Mouse (Mus musculus) liver, embryonic 13.5 days (tissue): ENCODE data around the gene Ccdc22. TPM values are rescaled to one million over a fixed set of nuclear protein-coding genes. Genes with fewer than 3 reads are reported as not detected.
A peak's percentile ranks its signal among the peaks of the same experiment; 100 is the strongest.

ENCODE experiments used
- ATAC-seq: fragments of 200-750 bp; cut with Nextera tagmentation; 2 replicates; pipeline ENCODE4 v1.8.0; 2017; ENCODE audit warnings: low read depth, mild to moderate bottlenecking, moderate number of reproducible peaks, moderate library complexity
- DNase-seq: peaks from one replicate; pipeline ENCODE4 v3.0.0; 2022
- H3K27ac ChIP-seq: fragments of 300-500 bp; sonication (generic); 2 replicates; pipeline ENCODE4 v1.5.1; 2015; ENCODE audit warnings: moderate library complexity, mild to moderate bottlenecking, inconsistent platforms
- H3K27me3 ChIP-seq: fragments of 300-500 bp; sonication (generic); 2 replicates; pipeline ENCODE4 v1.6.1; 2015; ENCODE audit warnings: mild to moderate bottlenecking, inconsistent platforms
- H3K36me3 ChIP-seq: fragments of 300-500 bp; sonication (generic); 2 replicates; pipeline ENCODE4 v1.6.1; 2015; ENCODE audit warnings: mild to moderate bottlenecking, inconsistent platforms
- H3K4me1 ChIP-seq: fragments of 300-500 bp; sonication (generic); replicated peaks from 2 replicates; pipeline ENCODE4 v1.6.1; 2015; ENCODE audit warnings: inconsistent platforms
- H3K4me2 ChIP-seq: fragments of 300-500 bp; sonication (generic); 2 replicates; pipeline ENCODE4 v1.6.1; 2015; ENCODE audit warnings: inconsistent platforms, mild to moderate bottlenecking, moderate library complexity
- H3K4me3 ChIP-seq: fragments of 300-500 bp; sonication (generic); replicated peaks from 2 replicates; pipeline ENCODE4 v1.5.1; 2015; ENCODE audit warnings: mild to moderate bottlenecking, inconsistent platforms
- H3K9ac ChIP-seq: fragments of 300-500 bp; sonication (generic); 2 replicates; pipeline ENCODE4 v1.6.1; 2015; ENCODE audit warnings: mild to moderate bottlenecking, inconsistent platforms
- H3K9me3 ChIP-seq: fragments of 300-500 bp; sonication (generic); replicated peaks from 2 replicates; pipeline ENCODE4 v1.6.1; 2016; ENCODE audit warnings: inconsistent platforms
- WGBS: fragments of 180-500 bp; shearing (Covaris S2); methylation state at CpG from one replicate; pipeline ENCODE4 v1.1.7; 2015; ENCODE audit not compliant: insufficient replicate concordance; 5-methylcytosine and 5-hydroxymethylcytosine counted together
- polyA plus RNA-seq: library from polyadenylated mRNA; unstranded; fragments of >200 nt; fragmentation: Nextera tagmentation; extraction: Ambion mirVana; gene quantifications from 2 replicates; pipeline ENCODE4 v1.2.1, GENCODE M21; 2015

Ccdc22 gene
- polyA plus RNA-seq, 1 experiment from 2014 or later: 22.3 TPM

DNA sequence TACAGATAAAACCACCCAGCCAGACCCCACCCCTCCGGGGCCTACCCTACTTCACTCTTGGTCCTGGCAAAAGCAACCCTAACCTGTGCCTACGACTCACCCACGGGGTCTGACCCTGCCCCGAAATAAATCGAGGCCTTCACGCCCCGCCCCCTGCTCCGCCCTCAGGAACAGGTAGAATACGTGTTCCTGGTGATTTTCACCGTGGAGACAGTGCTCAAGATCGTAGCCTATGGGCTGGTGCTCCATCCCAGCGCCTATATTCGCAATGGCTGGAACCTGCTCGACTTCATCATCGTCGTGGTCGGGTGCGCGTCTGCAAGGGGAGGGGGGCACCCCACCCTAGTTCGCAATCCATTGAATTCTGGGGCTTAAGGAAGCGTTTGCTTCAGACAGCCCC is 4.7 kb upstream of the Ccdc22 start:
- Histone ChIP-seq H3K27me3 (peaks cover 23% of the 10 kb centered on the region), H3K9ac (no peak overlapping the region), H3K4me2 (peak overlapping the region; percentile 30), H3K27ac (no peak overlapping the region), H3K36me3 (no peaks in the 10 kb centered on the region), H3K9me3 (no peaks in the 10 kb centered on the region), H3K4me3 (no peak overlapping the region), H3K4me1 (no peaks in the 10 kb centered on the region)
- ATAC-seq (no peak), DNase-seq (no peak)
- 23% methylated on average over 21 of the region's 21 CpGs for WGBS

DNA sequence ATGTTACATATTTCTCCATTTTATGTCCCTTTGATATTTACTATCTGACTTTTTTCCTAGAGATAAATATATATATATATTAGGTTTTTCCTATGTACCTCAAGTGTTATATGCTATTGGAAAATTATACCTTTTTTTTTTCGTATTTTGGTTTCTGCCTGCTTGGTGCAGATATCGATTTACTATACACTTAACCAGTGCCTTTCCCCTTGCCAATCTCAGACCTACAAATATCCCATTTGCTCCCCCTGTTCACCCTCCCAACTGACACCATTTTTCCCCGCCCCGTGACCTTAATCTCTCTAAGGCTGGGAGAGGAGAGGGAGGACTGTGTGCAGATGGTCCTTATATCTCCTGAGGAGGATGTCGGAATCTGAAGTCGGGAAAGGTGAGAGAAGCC is 1.5 kb upstream of the Ccdc22 start, which contains the start of gene Cacna1f:
Gene Cacna1f (plus strand): TSS at position 301 of the 400 bp plus-strand sequence.
- H3K4me1 ChIP-seq: peaks cover 9% of the 10 kb centered on the region; the same call in 1 of the 2 replicates
- 54% methylated on average over 6 of the region's 6 CpGs for WGBS
- peak within 1 kb of the TSS; percentile 41; the same call in 1 of the 2 replicates for H3K4me2 ChIP-seq
- H3K27ac ChIP-seq: no peak within 1 kb of the TSS
- peaks cover 23% of the 10 kb centered on the region for H3K27me3 ChIP-seq
- H3K36me3 ChIP-seq: 0 out of 2 replicates have a peak, but pooled peaks cover 6% of the 10 kb centered on the region
- H3K9me3 ChIP-seq: no peaks in the 10 kb centered on the region
- ATAC-seq (no peak), DNase-seq (no peak)
- H3K9ac ChIP-seq: no peak within 1 kb of the TSS
- H3K4me3 ChIP-seq: no peak within 1 kb of the TSS

DNA sequence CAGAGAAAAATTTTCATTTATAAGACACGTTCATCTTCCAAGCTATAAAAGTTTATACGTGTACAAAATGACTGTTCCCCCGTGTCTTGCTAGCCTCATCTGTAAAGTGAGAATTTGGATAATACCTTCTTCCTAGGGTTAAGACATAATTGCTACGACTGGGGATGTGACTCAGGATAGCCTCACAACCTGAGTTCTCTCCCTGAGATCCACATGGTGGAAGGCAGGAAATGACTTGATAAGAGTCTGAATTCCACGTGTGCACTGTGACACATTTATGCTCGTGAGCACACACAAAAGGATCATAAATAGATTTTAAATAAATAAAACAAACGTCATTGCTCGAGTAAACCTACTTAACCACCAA is 241 bp upstream of the Ccdc22 start:
- ATAC-seq: 0 out of 2 replicates have a peak, but pooled peaks have one; percentile 13

DNA sequence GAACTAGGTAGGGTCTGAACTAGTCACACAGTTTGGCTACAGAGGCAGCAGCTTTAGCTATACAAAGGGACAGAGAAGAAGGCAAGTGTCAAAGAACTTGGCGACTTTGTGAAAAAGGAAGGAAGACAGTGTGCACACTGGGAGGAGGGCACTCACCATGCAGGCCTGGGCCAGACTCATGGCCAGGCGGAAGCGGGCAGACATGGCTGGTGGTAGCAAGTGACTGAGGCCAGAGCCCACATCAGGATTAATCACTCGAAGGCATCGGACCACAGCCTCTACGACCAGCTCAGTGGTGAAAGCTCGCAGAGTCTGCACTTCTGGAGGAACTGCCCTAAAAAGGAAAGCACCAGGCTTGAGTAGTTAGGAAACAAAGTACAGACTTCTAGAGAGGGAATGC is 1.3 kb downstream of the Ccdc22 start:
- no peak for ATAC-seq
- Histone ChIP-seq H3K36me3 (peaks cover 10% of the 10 kb centered on the region), H3K9ac (peak overlapping the region; percentile 65), H3K27ac (no peak overlapping the region), H3K4me1 (peaks cover 9% of the 10 kb centered on the region; the same call in 1 of the 2 replicates), H3K4me2 (peak overlapping the region; percentile 70), H3K27me3 (peaks cover 4% of the 10 kb centered on the region), H3K9me3 (no peaks in the 10 kb centered on the region), H3K4me3 (peak overlapping the region; percentile 61)
- 60% methylated on average over 7 of the region's 7 CpGs for WGBS
- DNase-seq: no peak

More for the DNA sequence above, 241 bp upstream of the Ccdc22 start:
- Histone ChIP-seq H3K27me3 (peaks cover 14% of the 10 kb centered on the region), H3K4me3 (peak overlapping the region; percentile 26; the same call in 1 of the 2 replicates), H3K36me3 (0 out of 2 replicates have a peak, but pooled peaks cover 6% of the 10 kb centered on the region), H3K27ac (no peak overlapping the region), H3K9me3 (no peaks in the 10 kb centered on the region), H3K4me1 (peaks cover 9% of the 10 kb centered on the region; the same call in 1 of the 2 replicates), H3K9ac (no peak overlapping the region), H3K4me2 (peak overlapping the region; percentile 41)
- no peak for DNase-seq
- 29% methylated on average over 8 of the region's 8 CpGs for WGBS

DNA sequence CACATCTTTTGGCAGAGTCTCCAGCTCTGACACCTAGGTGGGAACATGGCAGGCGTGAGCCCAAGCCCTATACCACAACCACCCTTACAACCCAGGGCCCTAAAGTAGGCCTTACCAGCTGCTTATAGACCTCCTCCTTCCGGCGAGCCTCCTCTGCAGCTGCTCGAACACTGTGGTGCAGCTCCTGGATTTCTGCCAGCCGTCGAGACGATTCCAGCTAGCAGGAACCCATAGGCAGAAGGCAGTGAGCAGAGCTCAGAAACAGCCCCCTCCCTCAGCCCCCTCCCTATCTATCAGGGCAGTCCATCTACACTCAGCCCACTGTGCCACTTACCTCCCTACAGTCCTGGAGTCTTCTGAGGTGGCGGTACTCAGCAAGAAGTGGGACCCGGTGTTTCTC is 9.9 kb downstream of the Ccdc22 start:
- Histone ChIP-seq H3K27me3 (no peaks in the 10 kb centered on the region), H3K27ac (no peak overlapping the region), H3K4me3 (no peak overlapping the region), H3K4me2 (no peak overlapping the region), H3K9me3 (no peaks in the 10 kb centered on the region), H3K36me3 (peaks cover 43% of the 10 kb centered on the region), H3K4me1 (no peaks in the 10 kb centered on the region), H3K9ac (no peak overlapping the region)
- ATAC-seq (no peak), DNase-seq (no peak)
- 83% methylated on average over 9 of the region's 9 CpGs for WGBS

GRCm38 (mm10) chrX:7586356-7586755 is 19.0 kb downstream of the Ccdc22 start:
- Histone ChIP-seq H3K4me3 (no peak overlapping the region), H3K9ac (no peak overlapping the region), H3K36me3 (no peaks in the 10 kb centered on the region), H3K4me2 (no peak overlapping the region), H3K4me1 (no peaks in the 10 kb centered on the region), H3K27ac (no peak overlapping the region), H3K9me3 (no peaks in the 10 kb centered on the region), H3K27me3 (no peaks in the 10 kb centered on the region)
- DNase-seq: no peak
- no peak for ATAC-seq
- WGBS: 80% methylated on average over 3 of the region's 5 CpGs

GRCm38 (mm10) chrX:7583881-7584280 is 21.4 kb downstream of the Ccdc22 start:
- H3K4me2 ChIP-seq: no peak overlapping the region
- WGBS: 85% methylated on average over 11 of the region's 11 CpGs

GRCm38 (mm10) chrX:7581151-7581550 is 24.2 kb downstream of the Ccdc22 start:
- H3K27me3 ChIP-seq: no peaks in the 10 kb centered on the region
- no peaks in the 10 kb centered on the region for H3K36me3 ChIP-seq
- 76% methylated on average over 2 of the region's 2 CpGs for WGBS
- no peaks in the 10 kb centered on the region for H3K4me1 ChIP-seq
- H3K4me2 ChIP-seq: no peak overlapping the region
- no peak for ATAC-seq
- DNase-seq: no peak
- no peaks in the 10 kb centered on the region for H3K9me3 ChIP-seq
- H3K4me3 ChIP-seq: no peak overlapping the region
- H3K9ac ChIP-seq: no peak overlapping the region
- no peak overlapping the region for H3K27ac ChIP-seq

More at GRCm38 (mm10) chrX:7583881-7584280, 21.4 kb downstream of the Ccdc22 start:
- no peaks in the 10 kb centered on the region for H3K4me1 ChIP-seq
- no peak overlapping the region for H3K27ac ChIP-seq
- no peak for DNase-seq
- no peak overlapping the region for H3K9ac ChIP-seq
- no peak for ATAC-seq
- no peaks in the 10 kb centered on the region for H3K36me3 ChIP-seq
- H3K4me3 ChIP-seq: no peak overlapping the region
- H3K27me3 ChIP-seq: no peaks in the 10 kb centered on the region
- H3K9me3 ChIP-seq: no peaks in the 10 kb centered on the region

GRCm38 (mm10) chrX:7574885-7575231 is 30.5 kb downstream of the Ccdc22 start:
- Histone ChIP-seq H3K4me3 (peak overlapping the region; percentile 72), H3K9ac (0 out of 2 replicates have a peak overlapping the region, but pooled peaks have one; percentile 2), H3K27ac (no peak overlapping the region), H3K36me3 (no peaks in the 10 kb centered on the region; the same call in 1 of the 2 replicates), H3K4me2 (peak overlapping the region; percentile 59), H3K9me3 (no peaks in the 10 kb centered on the region), H3K4me1 (peaks cover 44% of the 10 kb centered on the region), H3K27me3 (no peaks in the 10 kb centered on the region)
- whole genome bisulfite sequencing: 12% methylated on average over 5 of the region's 6 CpGs
- ATAC-seq (no peak), DNase-seq (no peak)

DNA sequence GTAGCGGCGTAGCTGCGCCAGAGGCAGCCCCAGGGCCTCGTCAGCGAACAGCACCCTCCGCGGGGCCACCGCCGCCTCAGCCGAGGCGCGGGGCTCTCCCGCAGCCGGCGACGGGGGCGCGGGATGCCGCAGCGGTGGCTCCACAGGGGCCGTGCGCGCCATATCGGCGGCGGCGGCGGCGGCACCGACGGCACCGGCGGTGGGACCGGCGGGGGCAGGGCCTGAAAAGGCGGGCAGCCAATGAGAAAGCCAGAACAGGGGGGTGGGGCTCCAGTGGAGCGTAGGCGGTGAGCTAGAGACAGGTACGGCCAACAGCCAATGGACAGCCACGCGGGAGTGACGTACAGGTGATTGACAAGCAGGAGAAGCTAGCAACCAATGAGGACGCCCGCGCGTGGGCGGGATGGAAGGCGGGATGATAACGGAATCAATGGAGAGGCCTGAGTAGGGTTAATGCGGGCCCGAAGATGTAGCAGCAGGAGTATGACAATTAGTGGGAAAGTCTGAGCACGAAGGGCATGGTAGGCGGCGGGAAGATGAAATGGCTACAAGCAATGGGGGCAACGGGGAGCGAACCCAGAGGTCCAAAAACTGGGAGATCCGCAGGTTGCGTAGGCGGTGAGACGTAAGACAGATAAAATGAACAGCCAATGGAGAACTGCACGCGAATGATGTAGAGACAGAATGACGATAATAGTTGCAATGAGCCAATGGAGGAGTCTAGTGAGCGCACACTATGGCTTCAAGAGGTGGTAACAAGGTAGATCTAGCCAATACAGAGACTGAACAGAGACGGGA is 31.0 kb downstream of the Ccdc22 start, which contains the start of gene Ppp1r3f:
Gene Ppp1r3f (minus strand): TSS at position 197 of the 798 bp plus-strand sequence.
- 11% methylated on average over 58 of the region's 65 CpGs for whole genome bisulfite sequencing
- Histone ChIP-seq H3K27ac (peak within 1 kb of the TSS; percentile 76), H3K4me1 (peaks cover 44% of the 10 kb centered on the region), H3K4me2 (peak within 1 kb of the TSS; percentile 83), H3K36me3 (no peaks in the 10 kb centered on the region; the same call in 1 of the 2 replicates), H3K4me3 (peak within 1 kb of the TSS; percentile 72), H3K9ac (peak within 1 kb of the TSS; percentile 76), H3K27me3 (no peaks in the 10 kb centered on the region), H3K9me3 (no peaks in the 10 kb centered on the region)
- DNase-seq (peak; percentile 92), ATAC-seq (peak; percentile 96)

- ATAC-seq (peak; percentile 46), DNase-seq (peak; percentile 12)
- H3K4me2 ChIP-seq: peak within 1 kb of the TSS; percentile 83
- WGBS: 22% methylated on average over 66 of the region's 72 CpGs
- H3K9ac ChIP-seq: peak within 1 kb of the TSS; percentile 76
- H3K4me1 ChIP-seq: peaks cover 44% of the 10 kb centered on the region
- H3K27ac ChIP-seq: peak within 1 kb of the TSS; percentile 76
- no peaks in the 10 kb centered on the region; the same call in 1 of the 2 replicates for H3K36me3 ChIP-seq
- H3K27me3 ChIP-seq: no peaks in the 10 kb centered on the region
- no peaks in the 10 kb centered on the region for H3K9me3 ChIP-seq
- H3K4me3 ChIP-seq: peak within 1 kb of the TSS; percentile 72
Measured at GRCm38 (mm10) chrX:7573176-7574086, 31.9 kb downstream of the Ccdc22 start, which contains the start of gene Foxp3. Foxp3 (plus strand) TSS chrX:7573644.
